ENCODE assay signal across 9 mouse cellular contexts in genomic region chr19:50184901-50185623, GRCm38 (mm10).
A peak's percentile ranks its signal among the peaks of the same experiment; 100 is the strongest.
DNase-seq lines count a peak whose midpoint lies in the region; ATAC-seq and TF ChIP-seq lines count a peak whose summit lies in the region.
"Had no signal": no experiment of that assay in that cellular context is flagged by ENCODE, and none has a peak within 500 bp of the region (broad histone marks: within the 10 kb centered on the region; RNA-seq: fewer than 3 reads in every experiment).

No protein-coding gene starts in this region.

- WGBS in stomach, postnatal 0 days: 44% methylated on average over 21 of the region's 21 CpGs

- no peaks in the 10 kb centered on the region for H3K9me3 ChIP-seq in stomach, postnatal 0 days (ENCODE audit: control insufficient read depth, low read length)
- H3K9me3 ChIP-seq: limb, embryonic 15.5 days had no signal

- H3K27ac ChIP-seq in stomach, postnatal 0 days (replicated peaks): no peak overlapping the region
- H3K27ac ChIP-seq: limb, embryonic 15.5 days had no signal

- no peaks in the 10 kb centered on the region for H3K36me3 ChIP-seq in stomach, postnatal 0 days (ENCODE audit: control insufficient read depth, insufficient read depth, low read length)
- H3K36me3 ChIP-seq: limb, embryonic 15.5 days had no signal

- H3K4me2 ChIP-seq in stomach, postnatal 0 days (replicated peaks; ENCODE audit: low read depth): no peak overlapping the region
- H3K4me2 ChIP-seq: limb, embryonic 15.5 days had no signal

- peak; percentile 84 for TF ChIP-seq CTCF in stomach, postnatal 0 days (IDR thresholded peaks at IDR 0.05; ENCODE audit: low read depth)

- H3K4me3 ChIP-seq in stomach, postnatal 0 days (ENCODE audit: low read depth, low read length): no peak overlapping the region
- H3K4me3 ChIP-seq: limb, embryonic 15.5 days had no signal

- TF ChIP-seq EP300 in stomach, postnatal 0 days (optimal IDR thresholded peaks at IDR 0.05): no peak

- DNase-seq in cerebellum, adult 11 months: peak; percentile 3
- peak; percentile 71 for DNase-seq in ES-CJ7 (ENCODE audit: low read depth, low spot score)
- peak; percentile 67 to 80 for DNase-seq in cerebellum, postnatal 14 days
- DNase-seq in frontal cortex, postnatal 36 days (ENCODE audit: low spot score in 2 of 2): peak; percentile 53 to 82
- peak; percentile 19 to 79 for DNase-seq in layer of hippocampus, adult 8-10 months (ENCODE audit: low spot score in 2 of 2)
- DNase-seq in lung, postnatal 36 days: peak; percentile 45
- peak; percentile 54 for DNase-seq in stomach, postnatal 0 days (ENCODE audit: low spot score)

- no peaks in the 10 kb centered on the region for H3K27me3 ChIP-seq in stomach, postnatal 0 days (ENCODE audit: control insufficient read depth, insufficient read depth, low read length)

- H3K4me1 ChIP-seq in stomach, postnatal 0 days (replicated peaks; ENCODE audit: control insufficient read depth, insufficient read depth): no peaks in the 10 kb centered on the region
- H3K4me1 ChIP-seq: limb, embryonic 15.5 days had no signal

- no peak for ATAC-seq in cerebellum, adult (ENCODE audit: insufficient number of reproducible peaks, low FRiP score, low TSS enrichment)
- no peak for ATAC-seq in stomach, postnatal 0 days (ENCODE audit: low FRiP score, low TSS enrichment)

- H3K9ac ChIP-seq in stomach, postnatal 0 days (ENCODE audit: low read length): no peak overlapping the region
- H3K9ac ChIP-seq: limb, embryonic 15.5 days had no signal

Comparison
In these comparisons a context has a peak if more than half of its experiments do, and no peak if none do; other contexts are left out.
1. DNase-seq: peak in every context shown above with its lines; median percentile 74 in cerebellum, postnatal 14 days; 71 in ES-CJ7; 68 in frontal cortex, postnatal 36 days; 54 in stomach, postnatal 0 days; 49 in layer of hippocampus, adult 8-10 months; 45 in lung, postnatal 36 days; 3 in cerebellum, adult 11 months.